Mouse (Mus musculus) testis, adult 2 months (tissue): Measurements from ENCODE around the gene Tenm4.

Experiments
- CTCF ChIP-seq: fragments of 200-500 bp; IDR thresholded peaks from 2 replicates; pipeline ENCODE4 v1.5.1; 2012; ENCODE audit warnings: low read depth, mild to moderate bottlenecking, inconsistent platforms, low read length, moderate library complexity; ENCODE audit not compliant: control insufficient read depth, insufficient read depth, insufficient replicate concordance
- POLR2A ChIP-seq: fragments of 200-500 bp; IDR thresholded peaks from 2 replicates; pipeline ENCODE4 v1.6.1; 2012; ENCODE audit warnings: low read depth, mild to moderate bottlenecking, inconsistent platforms, low read length, moderate library complexity; ENCODE audit not compliant: control insufficient read depth

DNA sequence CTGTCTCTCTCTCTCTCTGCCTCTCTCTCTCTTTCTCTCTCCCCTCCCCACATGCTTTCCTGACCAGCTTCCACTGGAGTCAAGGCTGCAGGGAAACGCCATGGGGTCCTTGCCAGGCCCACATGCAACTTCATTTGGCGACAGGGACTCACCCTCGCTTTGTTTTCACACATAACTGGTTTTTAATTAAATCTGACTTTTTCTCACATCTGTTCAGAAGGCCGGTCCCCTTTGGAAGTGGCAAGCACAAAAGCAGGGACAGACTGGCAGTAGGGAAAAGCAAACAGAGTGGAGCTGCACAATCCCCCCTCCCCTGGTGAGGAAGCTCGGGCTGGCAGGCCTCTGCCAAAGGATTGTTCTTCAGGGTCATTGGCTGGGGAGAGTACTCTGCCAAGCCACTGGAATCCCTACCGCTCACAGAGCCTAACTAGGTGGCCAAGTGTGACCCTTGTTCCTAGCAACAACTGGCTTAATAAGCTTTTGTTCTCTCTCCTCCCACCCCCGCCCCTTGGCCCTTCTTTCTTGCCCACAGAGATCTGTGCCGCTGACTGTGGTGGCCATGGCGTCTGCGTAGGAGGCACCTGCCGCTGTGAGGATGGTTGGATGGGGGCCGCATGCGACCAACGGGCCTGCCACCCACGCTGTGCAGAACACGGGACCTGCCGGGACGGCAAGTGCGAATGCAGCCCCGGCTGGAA, 625.9 kb downstream of the Tenm4 start:
- TF ChIP-seq CTCF (no peak), POLR2A (no peak)
